ENCODE assay signal across 9 mouse cellular contexts in genomic region chr5:34235898-34236420, GRCm38 (mm10). TPM values are rescaled to one million over a fixed set of nuclear protein-coding genes. Genes with fewer than 3 reads are reported as not detected.
DNase-seq lines count a peak whose midpoint lies in the region; ATAC-seq and TF ChIP-seq lines count a peak whose summit lies in the region.
"Had no signal": no experiment of that assay in that cellular context is flagged by ENCODE, and none has a peak within 500 bp of the region (broad histone marks: within the 10 kb centered on the region; RNA-seq: fewer than 3 reads in every experiment).

No protein-coding gene starts in this region.

- H3K4me1 ChIP-seq in intestine, postnatal 0 days (replicated peaks; ENCODE audit: control insufficient read depth, insufficient read depth, low read length), result no peaks in the 10 kb centered on the region
- no peaks in the 10 kb centered on the region for H3K4me1 ChIP-seq in intestine, embryonic 16.5 days (ENCODE audit: control insufficient read depth, insufficient read depth, low read length)
- no peaks in the 10 kb centered on the region for H3K4me1 ChIP-seq in neural tube, embryonic 11.5 days (ENCODE audit: control insufficient read depth, insufficient read depth, low read length)
- H3K4me1 ChIP-seq: midbrain, embryonic 12.5 days had no signal

- H3K27me3 ChIP-seq in intestine, postnatal 0 days (replicated peaks; ENCODE audit: control insufficient read depth, insufficient read depth, low read length), result no peaks in the 10 kb centered on the region
- no peaks in the 10 kb centered on the region for H3K27me3 ChIP-seq in intestine, embryonic 16.5 days (replicated peaks; ENCODE audit: control insufficient read depth, insufficient read depth, low read length)
- no peaks in the 10 kb centered on the region for H3K27me3 ChIP-seq in neural tube, embryonic 11.5 days (ENCODE audit: control insufficient read depth, insufficient read depth, low read length)
- H3K27me3 ChIP-seq: midbrain, embryonic 12.5 days had no signal

- H3K9me3 ChIP-seq in intestine, postnatal 0 days (ENCODE audit: control insufficient read depth), result no peaks in the 10 kb centered on the region
- no peaks in the 10 kb centered on the region for H3K9me3 ChIP-seq in intestine, embryonic 16.5 days (ENCODE audit: control insufficient read depth, low read length)
- H3K9me3 ChIP-seq in neural tube, embryonic 11.5 days (ENCODE audit: control insufficient read depth, low read length), result no peaks in the 10 kb centered on the region
- H3K9me3 ChIP-seq: midbrain, embryonic 12.5 days had no signal

- WGBS in intestine, postnatal 0 days, result 49% methylated on average over 10 of the region's 10 CpGs
- WGBS in intestine, embryonic 16.5 days, result 41% methylated on average over 10 of the region's 10 CpGs
- 57% methylated on average over 10 of the region's 10 CpGs for WGBS in neural tube, embryonic 11.5 days

- H3K27ac ChIP-seq in intestine, postnatal 0 days (ENCODE audit: low read depth, low read length), result no peak overlapping the region
- H3K27ac ChIP-seq in intestine, embryonic 16.5 days (ENCODE audit: low read length), result no peak overlapping the region
- no peak overlapping the region for H3K27ac ChIP-seq in neural tube, embryonic 11.5 days (ENCODE audit: low read depth, low read length)
- H3K27ac ChIP-seq: midbrain, embryonic 12.5 days had no signal

- DNase-seq in CD8-positive naive resting alpha-beta T cell, adult 2 months (ENCODE audit: low read depth in 2 of 2, low spot score in 2 of 2), result peak; percentile 70
- peak; percentile 83 for DNase-seq in adrenal gland, postnatal 14 days
- DNase-seq in induced T-regulatory cell, adult 2 months (ENCODE audit: low read depth), result peak; percentile 85
- peak; percentile 44 for DNase-seq in neural tube, embryonic 11.5 days (ENCODE audit: low spot score)
- DNase-seq in right cerebral cortex, postnatal 36 days (ENCODE audit: low spot score in 2 of 2), result no peak
- no peak for DNase-seq in left cerebral cortex, adult 9 months (ENCODE audit: low spot score in 2 of 2)

- ATAC-seq in intestine, postnatal 0 days, result no peak
- ATAC-seq in intestine, embryonic 16.5 days, result no peak
- ATAC-seq in neural tube, embryonic 11.5 days (ENCODE audit: insufficient read depth, low FRiP score, low TSS enrichment), result no peak

- no peak overlapping the region for H3K9ac ChIP-seq in intestine, postnatal 0 days (ENCODE audit: low read depth, low read length)
- H3K9ac ChIP-seq in intestine, embryonic 16.5 days (ENCODE audit: low read depth, low read length), result no peak overlapping the region
- no peak overlapping the region for H3K9ac ChIP-seq in neural tube, embryonic 11.5 days (ENCODE audit: low read length)
- H3K9ac ChIP-seq: midbrain, embryonic 12.5 days had no signal

- no peak overlapping the region for H3K4me2 ChIP-seq in intestine, postnatal 0 days (replicated peaks; ENCODE audit: low read depth)
- H3K4me2 ChIP-seq in intestine, embryonic 16.5 days (ENCODE audit: low read depth, low read length), result no peak overlapping the region
- no peak overlapping the region for H3K4me2 ChIP-seq in neural tube, embryonic 11.5 days (ENCODE audit: low read depth)
- H3K4me2 ChIP-seq: midbrain, embryonic 12.5 days had no signal

- H3K4me3 ChIP-seq in intestine, postnatal 0 days (ENCODE audit: low read depth, low read length), result no peak overlapping the region
- H3K4me3 ChIP-seq in intestine, embryonic 16.5 days (ENCODE audit: low read length), result no peak overlapping the region
- H3K4me3 ChIP-seq in neural tube, embryonic 11.5 days (ENCODE audit: low read depth, low read length), result no peak overlapping the region
- H3K4me3 ChIP-seq: midbrain, embryonic 12.5 days had no signal

- no peaks in the 10 kb centered on the region for H3K36me3 ChIP-seq in intestine, postnatal 0 days (ENCODE audit: control insufficient read depth, insufficient read depth)
- no peaks in the 10 kb centered on the region for H3K36me3 ChIP-seq in intestine, embryonic 16.5 days (ENCODE audit: control insufficient read depth, insufficient read depth, low read length)
- H3K36me3 ChIP-seq in neural tube, embryonic 11.5 days (ENCODE audit: control insufficient read depth, insufficient read depth, low read length), result no peaks in the 10 kb centered on the region
- H3K36me3 ChIP-seq: midbrain, embryonic 12.5 days had no signal

- peak; percentile 87 for TF ChIP-seq CTCF in intestine, postnatal 0 days (IDR thresholded peaks at IDR 0.05; ENCODE audit: low read depth)

RNA-seq across cellular contexts. Expression of gene Mxd4, which starts 48.4 kb away (rescaled TPM):
- 14.1 and 17.7 TPM in 2 replicates for polyA plus RNA-seq in intestine, postnatal 0 days (2015; fragmentation: Nextera tagmentation; extraction: Ambion mirVana)
- polyA plus RNA-seq in intestine, embryonic 16.5 days (2015; fragmentation: Nextera tagmentation; extraction: Ambion mirVana), result 20.2 TPM in 2 replicates
- total RNA-seq in adrenal gland, postnatal 14 days (2021), result 145 and 158 TPM in 2 replicates
- polyA plus RNA-seq in neural tube, embryonic 11.5 days (2014; fragmentation: Nextera tagmentation; extraction: Ambion mirVana), result 22.7 and 23.1 TPM in 2 replicates

RNA-seq across cellular contexts. Expression of gene Zfyve28, which starts 52.3 kb away (rescaled TPM):
- 0.05 and 0.07 TPM in 2 replicates for polyA plus RNA-seq in intestine, postnatal 0 days (2015; fragmentation: Nextera tagmentation; extraction: Ambion mirVana)
- 0.28 and 0.42 TPM in 2 replicates for polyA plus RNA-seq in intestine, embryonic 16.5 days (2015; fragmentation: Nextera tagmentation; extraction: Ambion mirVana)
- total RNA-seq in adrenal gland, postnatal 14 days (2021), result 0.44 and 1.6 TPM in 2 replicates
- polyA plus RNA-seq in neural tube, embryonic 11.5 days (2014; fragmentation: Nextera tagmentation; extraction: Ambion mirVana), result 2.2 and 2.6 TPM in 2 replicates

RNA-seq across cellular contexts. Expression of gene Cfap99, which starts 52.4 kb away (rescaled TPM):
- polyA plus RNA-seq in intestine, postnatal 0 days (2015; fragmentation: Nextera tagmentation; extraction: Ambion mirVana), result not detected in 2 replicates
- polyA plus RNA-seq in intestine, embryonic 16.5 days (2015; fragmentation: Nextera tagmentation; extraction: Ambion mirVana), result not detected in 2 replicates
- total RNA-seq in adrenal gland, postnatal 14 days (2021), result not detected in 2 replicates
- not detected in 2 replicates for polyA plus RNA-seq in neural tube, embryonic 11.5 days (2014; fragmentation: Nextera tagmentation; extraction: Ambion mirVana)
- polyA plus RNA-seq: midbrain, embryonic 12.5 days had no signal

Comparison
In these comparisons a context has a peak if more than half of its experiments do, and no peak if none do; other contexts are left out.
1. DNase-seq: peak in CD8-positive naive resting alpha-beta T cell, adult 2 months (2 of 2), adrenal gland, postnatal 14 days (single experiment), induced T-regulatory cell, adult 2 months (single experiment) and neural tube, embryonic 11.5 days (single experiment); none in right cerebral cortex, postnatal 36 days (0 of 2) and left cerebral cortex, adult 9 months (0 of 2).